Mouse (Mus musculus) lung, embryonic 14.5 days (tissue): ENCODE results near the gene Emp2. TPM values are rescaled to one million over a fixed set of nuclear protein-coding genes. Genes with fewer than 3 reads are reported as not detected.
"Not testable (repeated sequence)": the region's sequence is repeated elsewhere in the genome, so short reads cannot be mapped to it uniquely, and the experiment has no call there.

Experiments
- ATAC-seq: fragments of 200-750 bp; cut with Nextera tagmentation; 2 replicates; pipeline ENCODE4 v1.8.0; 2017; ENCODE audit warnings: mild to moderate bottlenecking, moderate TSS enrichment, moderate library complexity; ENCODE audit not compliant: insufficient read depth
- DNase-seq: peaks from one replicate; pipeline ENCODE4 v3.0.0-alpha.2; 2015
- H3K27ac ChIP-seq: fragments of 300-500 bp; sonication (generic); 2 replicates; pipeline ENCODE4 v1.5.1; 2014; ENCODE audit warnings: low read depth, mild to moderate bottlenecking, moderate library complexity
- H3K27me3 ChIP-seq: fragments of 300-500 bp; sonication (generic); 2 replicates; pipeline ENCODE4 v1.6.1; 2014; ENCODE audit warnings: low read length, control low read depth; ENCODE audit not compliant: insufficient read depth
- H3K36me3 ChIP-seq: fragments of 300-500 bp; sonication (generic); 2 replicates; pipeline ENCODE4 v1.6.1; 2014; ENCODE audit warnings: control low read depth; ENCODE audit not compliant: insufficient read depth
- H3K4me1 ChIP-seq: fragments of 300-500 bp; sonication (generic); 2 replicates; pipeline ENCODE4 v1.6.1; 2014; ENCODE audit warnings: antibody characterized with exemption, control low read depth; ENCODE audit not compliant: insufficient read depth
- H3K4me2 ChIP-seq: fragments of 300-500 bp; sonication (generic); 2 replicates; pipeline ENCODE4 v1.6.1; 2014; ENCODE audit warnings: mild to moderate bottlenecking
- H3K4me3 ChIP-seq: fragments of 300-500 bp; sonication (generic); 2 replicates; pipeline ENCODE4 v1.5.1; 2014; ENCODE audit warnings: low read depth, low read length
- H3K9ac ChIP-seq: fragments of 300-500 bp; sonication (generic); 2 replicates; pipeline ENCODE4 v1.6.1; 2014
- H3K9me3 ChIP-seq: fragments of 300-500 bp; sonication (generic); 2 replicates; pipeline ENCODE4 v1.6.1; 2016; ENCODE audit warnings: low read depth, low read length, control low read depth
- CTCF ChIP-seq: IDR thresholded peaks from 2 replicates; pipeline ENCODE4 v1.5.1; 2016; ENCODE audit warnings: antibody characterized with exemption, low read depth
- WGBS: fragments of 180-500 bp; shearing (Covaris S2); extraction: QIAGEN DNeasy Blood & Tissue Kit; methylation state at CpG from one replicate; pipeline ENCODE4 v1.1.7; 2014; 5-methylcytosine and 5-hydroxymethylcytosine counted together
- microRNA-seq: library from miRNA; unstranded; fragments of <30 nt; microRNA quantifications from one replicate; pipeline ENCODE4, GENCODE M21; 2016; ENCODE audit warnings: borderline number of aligned reads
- polyA plus RNA-seq: library from polyadenylated mRNA; unstranded; fragments of >200 nt; fragmentation: Nextera tagmentation; extraction: Ambion mirVana; gene quantifications from 2 replicates; pipeline ENCODE4 v1.2.1, GENCODE M21; 2014

Emp2 gene
- polyA plus RNA-seq, 1 experiment from 2014 or later, result 38.3 TPM

- H3K9ac ChIP-seq, result no peak overlapping the region
- 75% methylated on average over 3 of the region's 3 CpGs for WGBS
- no peak for TF ChIP-seq CTCF
- H3K9me3 ChIP-seq, result no peaks in the 10 kb centered on the region
- DNase-seq (no peak), ATAC-seq (no peak)
- H3K27me3 ChIP-seq, result no peaks in the 10 kb centered on the region
- no peak overlapping the region for H3K4me2 ChIP-seq
- no peaks in the 10 kb centered on the region for H3K4me1 ChIP-seq
- no peak overlapping the region for H3K4me3 ChIP-seq
- H3K36me3 ChIP-seq, result 0 out of 2 replicates have a peak, but pooled peaks cover 2% of the 10 kb centered on the region
- no peak overlapping the region for H3K27ac ChIP-seq
These were observed 31.9 kb downstream of the Emp2 start for GRCm38 (mm10) chr16:10281890-10282289.

- H3K36me3 ChIP-seq, result 0 out of 2 replicates have a peak, but pooled peaks cover 2% of the 10 kb centered on the region
- 46% methylated on average over 12 of the region's 12 CpGs for WGBS
- ATAC-seq (peak; percentile 63; the same call in 1 of the 2 replicates), DNase-seq (peak; percentile 94)
- H3K4me2 ChIP-seq, result no peak overlapping the region
- H3K4me1 ChIP-seq, result no peaks in the 10 kb centered on the region
- no peaks in the 10 kb centered on the region for H3K9me3 ChIP-seq
- no peak overlapping the region for H3K9ac ChIP-seq
- H3K27me3 ChIP-seq, result no peaks in the 10 kb centered on the region
- peak; percentile 94 for TF ChIP-seq CTCF
- H3K4me3 ChIP-seq, result no peak overlapping the region
- no peak overlapping the region for H3K27ac ChIP-seq
These were observed 33.3 kb downstream of the Emp2 start for GRCm38 (mm10) chr16:10280286-10280951.

DNA sequence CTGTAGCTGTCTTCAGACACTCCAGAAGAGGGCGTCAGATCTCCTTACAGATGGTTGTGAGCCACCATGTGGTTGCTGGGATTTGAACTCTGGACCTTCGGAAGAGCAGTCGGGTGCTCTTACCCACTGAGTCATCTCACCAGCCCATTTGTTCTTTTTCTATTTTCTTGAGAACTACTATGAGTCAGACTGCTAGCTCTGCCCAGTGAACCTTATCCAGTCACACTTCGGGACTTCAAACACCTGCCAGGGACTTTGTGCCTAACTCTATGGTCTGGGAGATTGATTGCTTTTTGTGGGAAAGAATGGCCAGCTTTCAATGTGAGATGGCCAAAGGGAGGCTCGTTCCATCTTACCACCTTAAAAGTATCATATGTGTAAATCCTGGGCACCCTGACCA is 37.0 kb downstream of the Emp2 start:
- ATAC-seq, H3K9me3 ChIP-seq, H3K27ac ChIP-seq, H3K4me3 ChIP-seq, H3K4me2 ChIP-seq, H3K36me3 ChIP-seq, DNase-seq, H3K9ac ChIP-seq, H3K4me1 ChIP-seq, H3K27me3 ChIP-seq: not testable (repeated sequence)
- 75% methylated on average over 5 of the region's 5 CpGs for WGBS

- WGBS, result 58% methylated on average over 4 of the region's 4 CpGs
- ATAC-seq, result no peak
- Histone ChIP-seq H3K4me2 (no peak overlapping the region), H3K4me3 (no peak overlapping the region), H3K27me3 (no peaks in the 10 kb centered on the region), H3K36me3 (no peaks in the 10 kb centered on the region), H3K4me1 (no peaks in the 10 kb centered on the region), H3K9ac (no peak overlapping the region), H3K27ac (no peak overlapping the region), H3K9me3 (no peaks in the 10 kb centered on the region)
- no peak for DNase-seq
- peak; percentile 27 for TF ChIP-seq CTCF
These were observed 39.3 kb downstream of the Emp2 start for GRCm38 (mm10) chr16:10274465-10274864.

DNA sequence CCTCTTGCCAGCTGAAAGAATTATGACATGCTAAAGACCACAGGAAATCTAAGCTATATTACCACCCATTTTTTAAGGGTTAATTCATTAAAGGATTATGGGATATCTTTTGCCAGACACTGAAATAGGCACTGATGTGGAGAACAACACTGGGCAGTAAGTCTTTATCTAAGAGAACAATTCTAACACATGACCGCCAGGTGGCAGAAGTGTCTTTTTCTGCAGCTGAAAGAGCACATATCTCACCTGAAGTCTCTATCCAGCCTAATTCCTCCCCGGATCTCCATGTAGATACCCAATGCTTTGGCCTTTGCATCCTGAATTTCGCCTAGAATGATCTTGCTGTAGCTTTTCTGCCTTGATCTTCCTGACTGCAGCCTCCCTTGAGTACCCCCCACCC is 41.5 kb downstream of the Emp2 start:
- ATAC-seq (no peak), DNase-seq (peak; percentile 83)
- Histone ChIP-seq H3K4me1 (no peaks in the 10 kb centered on the region), H3K36me3 (no peaks in the 10 kb centered on the region), H3K4me3 (no peak overlapping the region), H3K4me2 (no peak overlapping the region), H3K27ac (no peak overlapping the region), H3K27me3 (no peaks in the 10 kb centered on the region), H3K9me3 (no peaks in the 10 kb centered on the region), H3K9ac (no peak overlapping the region)
- 20% methylated on average over 3 of the region's 3 CpGs for WGBS
- TF ChIP-seq CTCF, result peak; percentile 73

GRCm38 (mm10) chr16:10253993-10254392 is 59.8 kb downstream of the Emp2 start:
- Histone ChIP-seq H3K4me1 (no peaks in the 10 kb centered on the region), H3K9ac (no peak overlapping the region), H3K4me2 (no peak overlapping the region), H3K36me3 (no peaks in the 10 kb centered on the region), H3K27me3 (no peaks in the 10 kb centered on the region), H3K9me3 (no peaks in the 10 kb centered on the region), H3K27ac (no peak overlapping the region), H3K4me3 (no peak overlapping the region)
- WGBS, result 53% methylated on average over 1 of the region's 1 CpGs
- no peak for DNase-seq
- no peak for ATAC-seq
- no peak for TF ChIP-seq CTCF

DNA sequence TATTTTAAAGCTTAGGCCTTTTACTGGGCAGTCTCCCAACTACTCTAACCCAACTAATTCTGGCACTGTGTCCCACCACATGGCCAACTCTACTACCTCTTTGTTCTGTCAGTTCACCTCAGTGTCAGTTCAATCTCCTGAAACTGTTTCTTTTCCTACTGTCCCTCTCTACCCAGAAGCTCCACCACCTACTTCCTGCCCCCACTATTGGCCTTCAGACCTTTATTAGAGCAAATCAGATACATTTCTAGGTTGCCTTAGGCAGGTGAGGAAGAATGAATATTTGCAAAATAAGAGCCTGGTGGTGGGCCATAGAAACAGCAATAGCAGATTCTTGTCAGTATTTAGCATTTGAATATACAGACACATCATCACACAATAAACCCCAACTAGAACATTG is 77.2 kb downstream of the Emp2 start:
- Histone ChIP-seq H3K27ac (no peak overlapping the region), H3K4me2 (no peak overlapping the region), H3K4me3 (no peak overlapping the region), H3K9ac (no peak overlapping the region), H3K27me3 (no peaks in the 10 kb centered on the region), H3K36me3 (no peaks in the 10 kb centered on the region), H3K9me3 (no peaks in the 10 kb centered on the region), H3K4me1 (no peaks in the 10 kb centered on the region)
- TF ChIP-seq CTCF, result no peak
- ATAC-seq (no peak), DNase-seq (no peak)

Small RNAs within 50 kb of the gene (microRNA-seq; reads per million reads assigned to microRNA genes)
- gene Gm22932, result not detected

Other genes starting within 250 kb of the Emp2 start
- not detected in 2 replicates for gene Rpl39l, start 143.7 kb downstream of the Emp2 start, polyA plus RNA-seq
- gene Atf7ip2, start 121.3 kb downstream of the Emp2 start, polyA plus RNA-seq, result 2.5 and 2.7 TPM in 2 replicates
- gene Tekt5, start 81.5 kb upstream of the Emp2 start, polyA plus RNA-seq, result 0.67 and 1.2 TPM in 2 replicates
- 82.8 and 83.6 TPM in 2 replicates for gene Nubp1, start 98.0 kb upstream of the Emp2 start, polyA plus RNA-seq
- gene Tvp23a, start 133.4 kb upstream of the Emp2 start, polyA plus RNA-seq, result 11.0 and 11.4 TPM in 2 replicates
- 0.25 and 0.51 TPM in 2 replicates for gene Ciita, start 166.1 kb upstream of the Emp2 start, polyA plus RNA-seq
- gene Dexi, start 229.1 kb upstream of the Emp2 start, polyA plus RNA-seq, result 29.0 and 32.2 TPM in 2 replicates
- gene Clec16a, start 231.4 kb upstream of the Emp2 start, polyA plus RNA-seq, result 26.8 and 27.4 TPM in 2 replicates